Mouse (Mus musculus): ENCODE measurements around the gene Kif1b. TPM values are rescaled to one million over a fixed set of nuclear protein-coding genes. Genes with fewer than 3 reads are reported as not detected.

Kif1b gene
- total and polyA plus RNA-seq, 2 experiments from 2014 or later, result 215 to 425 TPM

DNA sequence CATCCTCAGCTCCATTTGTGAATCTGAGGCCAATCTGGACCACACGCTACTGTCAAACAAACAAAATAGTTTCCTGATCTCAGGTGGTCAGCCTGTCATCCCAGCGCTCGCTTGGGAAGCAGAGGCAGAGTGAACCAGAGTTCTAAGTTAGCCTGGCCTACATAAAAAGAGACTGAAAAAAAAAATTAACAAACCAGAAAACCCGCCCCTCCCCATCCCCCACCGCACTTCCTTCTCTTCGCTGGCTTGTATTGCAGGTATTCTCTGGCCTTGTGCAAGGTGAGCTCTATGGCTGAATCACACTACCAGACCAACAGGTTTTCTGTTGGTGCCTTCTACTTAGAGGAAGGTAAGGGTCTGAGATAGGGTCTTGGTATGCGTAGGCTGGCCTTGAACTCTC, 160.0 kb downstream of the Kif1b start:
- Histone ChIP-seq H3K4me3 (ENCODE audit: low read depth, low read length) (no peak overlapping the region), H3K27ac (ENCODE audit: low read depth, low read length) (no peak overlapping the region), H3K4me1 (ENCODE audit: insufficient read depth, low read length) (no peaks in the 10 kb centered on the region), H3K9ac (replicated peaks; ENCODE audit: low read length, poor library complexity, severe bottlenecking) (no peak overlapping the region), H3K4me2 (ENCODE audit: low read depth, low read length, poor library complexity, severe bottlenecking) (no peak overlapping the region), H3K27me3 (ENCODE audit: insufficient read depth, low read length) (no peaks in the 10 kb centered on the region), H3K9me3 (ENCODE audit: low read length) (no peaks in the 10 kb centered on the region), H3K36me3 (ENCODE audit: insufficient read depth, low read length) (peaks cover 31% of the 10 kb centered on the region)
- ATAC-seq (ENCODE audit: low FRiP score) (no peak), DNase-seq (ENCODE audit: low spot score) (no peak)
- no peak for TF ChIP-seq CTCF (IDR thresholded peaks at IDR 0.05)
- 87% methylated on average over 7 of the region's 7 CpGs for WGBS

- DNase-seq (ENCODE audit: low spot score), result no peak
These were observed 162.3 kb downstream of the Kif1b start for GRCm38 (mm10) chr4:149145151-149145550.

DNA sequence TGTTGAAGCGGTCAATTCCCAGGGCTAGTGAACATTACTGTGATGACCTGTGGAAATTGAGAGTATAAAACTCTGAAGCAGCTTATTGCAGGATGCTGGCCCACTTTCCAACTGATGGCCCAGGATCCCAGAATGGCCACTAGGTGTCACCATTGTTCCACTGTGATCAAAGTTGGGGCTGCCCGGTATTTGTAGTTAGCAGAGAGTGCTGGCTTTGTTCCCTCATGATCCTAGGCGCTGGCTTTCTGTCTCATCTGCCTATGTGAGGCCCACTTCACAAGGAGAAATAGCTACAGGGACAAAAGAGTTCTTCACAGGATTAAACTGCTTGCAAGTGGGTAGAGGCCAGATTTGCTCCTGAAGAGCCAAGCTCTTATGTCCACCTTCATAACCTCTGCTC, 163.0 kb downstream of the Kif1b start:
- Histone ChIP-seq H3K36me3 (ENCODE audit: insufficient read depth, low read length) (peaks cover 6% of the 10 kb centered on the region), H3K9ac (replicated peaks; ENCODE audit: low read length, poor library complexity, severe bottlenecking) (no peak overlapping the region), H3K4me3 (ENCODE audit: low read depth, low read length) (no peak overlapping the region), H3K4me2 (ENCODE audit: low read depth, low read length, poor library complexity, severe bottlenecking) (no peak overlapping the region), H3K27me3 (ENCODE audit: insufficient read depth, low read length) (no peaks in the 10 kb centered on the region), H3K4me1 (ENCODE audit: insufficient read depth, low read length) (no peaks in the 10 kb centered on the region), H3K9me3 (ENCODE audit: low read length) (no peaks in the 10 kb centered on the region), H3K27ac (ENCODE audit: low read depth, low read length) (0 out of 2 replicates have a peak overlapping the region, but pooled peaks have one; percentile 39)
- DNase-seq (ENCODE audit: low spot score), result peak; percentile 93
- peak; percentile 81 for ATAC-seq (ENCODE audit: low FRiP score)
- TF ChIP-seq CTCF (IDR thresholded peaks at IDR 0.05), result peak; percentile 98
- 6% methylated on average over 3 of the region's 3 CpGs for WGBS

More at GRCm38 (mm10) chr4:149145151-149145550, 162.3 kb downstream of the Kif1b start:
- H3K4me3 ChIP-seq (ENCODE audit: low read depth, low read length), result no peak overlapping the region
- no peaks in the 10 kb centered on the region for H3K27me3 ChIP-seq (ENCODE audit: insufficient read depth, low read length)
- H3K36me3 ChIP-seq (ENCODE audit: insufficient read depth, low read length), result peaks cover 12% of the 10 kb centered on the region
- H3K9me3 ChIP-seq (ENCODE audit: low read length), result no peaks in the 10 kb centered on the region
- no peak overlapping the region for H3K27ac ChIP-seq (ENCODE audit: low read depth, low read length)
- no peaks in the 10 kb centered on the region for H3K4me1 ChIP-seq (ENCODE audit: insufficient read depth, low read length)
- no peak overlapping the region for H3K4me2 ChIP-seq (ENCODE audit: low read depth, low read length, poor library complexity, severe bottlenecking)
- WGBS, result 83% methylated on average over 4 of the region's 4 CpGs
- H3K9ac ChIP-seq (replicated peaks; ENCODE audit: low read length, poor library complexity, severe bottlenecking), result no peak overlapping the region
- no peak for ATAC-seq (ENCODE audit: low FRiP score)
- TF ChIP-seq CTCF (IDR thresholded peaks at IDR 0.05), result no peak

DNA sequence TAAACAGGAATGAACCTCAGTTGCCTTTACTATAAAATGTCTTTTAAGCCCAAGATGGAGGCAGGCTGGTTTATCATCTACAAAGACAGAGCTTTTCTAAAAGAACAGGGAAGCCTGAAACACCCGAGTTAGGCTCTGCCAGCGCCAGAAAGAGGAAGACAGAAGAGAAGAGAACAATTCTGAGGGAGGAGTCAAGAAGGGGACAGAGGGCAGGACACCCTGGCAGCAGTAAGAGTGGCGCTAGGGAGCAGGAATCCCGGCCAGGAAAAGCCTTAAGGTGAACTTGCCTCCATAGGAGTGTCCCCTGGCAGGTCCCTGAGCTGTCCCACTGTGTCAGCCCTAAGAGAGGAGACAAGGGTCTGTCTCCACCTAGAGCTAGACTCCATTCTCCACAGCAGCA, 163.9 kb downstream of the Kif1b start:
- no peaks in the 10 kb centered on the region for H3K9me3 ChIP-seq (ENCODE audit: low read length)

GRCm38 (mm10) chr4:149138515-149138914, 169.0 kb downstream of the Kif1b start:
- no peak overlapping the region for H3K4me2 ChIP-seq (ENCODE audit: low read depth, low read length, poor library complexity, severe bottlenecking)
- WGBS, result 86% methylated on average over 8 of the region's 8 CpGs
- H3K4me1 ChIP-seq (ENCODE audit: insufficient read depth, low read length), result peaks cover 4% of the 10 kb centered on the region; the same call in 1 of the 2 replicates
- TF ChIP-seq CTCF (IDR thresholded peaks at IDR 0.05), result no peak
- no peaks in the 10 kb centered on the region for H3K27me3 ChIP-seq (ENCODE audit: insufficient read depth, low read length)
- no peaks in the 10 kb centered on the region for H3K36me3 ChIP-seq (ENCODE audit: insufficient read depth, low read length)
- no peak for ATAC-seq (ENCODE audit: low FRiP score)
- H3K9me3 ChIP-seq (ENCODE audit: low read length), result no peaks in the 10 kb centered on the region
- no peak overlapping the region for H3K4me3 ChIP-seq (ENCODE audit: low read depth, low read length)
- DNase-seq (ENCODE audit: low spot score), result no peak
- H3K9ac ChIP-seq (replicated peaks; ENCODE audit: low read length, poor library complexity, severe bottlenecking), result no peak overlapping the region
- H3K27ac ChIP-seq (ENCODE audit: low read depth, low read length), result no peak overlapping the region

More for the DNA sequence above, 163.9 kb downstream of the Kif1b start:
- H3K9ac ChIP-seq (replicated peaks; ENCODE audit: low read length, poor library complexity, severe bottlenecking), result no peak overlapping the region
- no peaks in the 10 kb centered on the region for H3K27me3 ChIP-seq (ENCODE audit: insufficient read depth, low read length)
- H3K27ac ChIP-seq (ENCODE audit: low read depth, low read length), result no peak overlapping the region
- DNase-seq (ENCODE audit: low spot score) (no peak), ATAC-seq (ENCODE audit: low FRiP score) (no peak)
- WGBS, result 41% methylated on average over 4 of the region's 4 CpGs
- H3K4me3 ChIP-seq (ENCODE audit: low read depth, low read length), result no peak overlapping the region
- TF ChIP-seq CTCF (IDR thresholded peaks at IDR 0.05), result no peak
- H3K4me1 ChIP-seq (ENCODE audit: insufficient read depth, low read length), result no peaks in the 10 kb centered on the region
- H3K36me3 ChIP-seq (ENCODE audit: insufficient read depth, low read length), result no peaks in the 10 kb centered on the region
- no peak overlapping the region for H3K4me2 ChIP-seq (ENCODE audit: low read depth, low read length, poor library complexity, severe bottlenecking)

GRCm38 (mm10) chr4:149136982-149137770, 170.3 kb downstream of the Kif1b start, which contains the start of gene Cenps:
Gene Cenps, minus strand, starts transcription at chr4:149137629.
- peaks cover 4% of the 10 kb centered on the region; the same call in 1 of the 2 replicates for H3K4me1 ChIP-seq (ENCODE audit: insufficient read depth, low read length)
- no peaks in the 10 kb centered on the region for H3K9me3 ChIP-seq (ENCODE audit: low read length)
- no peaks in the 10 kb centered on the region for H3K27me3 ChIP-seq (ENCODE audit: insufficient read depth, low read length)
- H3K4me3 ChIP-seq (ENCODE audit: low read depth, low read length), result peak within 1 kb of the TSS; percentile 62
- H3K36me3 ChIP-seq (ENCODE audit: insufficient read depth, low read length), result no peaks in the 10 kb centered on the region
- WGBS, result under 1% methylated on average over 68 of the region's 68 CpGs
- peak within 1 kb of the TSS; percentile 75 for H3K9ac ChIP-seq (replicated peaks; ENCODE audit: low read length, poor library complexity, severe bottlenecking)
- peak; percentile 98 for TF ChIP-seq CTCF (IDR thresholded peaks at IDR 0.05)
- H3K27ac ChIP-seq (ENCODE audit: low read depth, low read length), result peak within 1 kb of the TSS; percentile 38
- peak; percentile 86 for ATAC-seq (ENCODE audit: low FRiP score)
- peak; percentile 92 for DNase-seq (ENCODE audit: low spot score)
- peak within 1 kb of the TSS; percentile 60 for H3K4me2 ChIP-seq (ENCODE audit: low read depth, low read length, poor library complexity, severe bottlenecking)

All from midbrain, postnatal 0 days (tissue).